Mouse (Mus musculus) liver, postnatal 0 days (tissue): ENCODE measurements around the gene Anks1b. TPM values are rescaled to one million over a fixed set of nuclear protein-coding genes. Genes with fewer than 3 reads are reported as not detected.

Experiments
- ATAC-seq: fragments of 200-750 bp; cut with Nextera tagmentation; 2 replicates; pipeline ENCODE4 v1.8.0; 2017; ENCODE audit warnings: mild to moderate bottlenecking, moderate library complexity
- DNase-seq: peaks from one replicate; pipeline ENCODE4 v3.0.0-alpha.2; 2016
- H3K27ac ChIP-seq: fragments of 300-500 bp; sonication (generic); 2 replicates; pipeline ENCODE4 v1.5.1; 2014; ENCODE audit warnings: antibody characterized with exemption, moderate library complexity, mild to moderate bottlenecking, low read depth
- H3K27me3 ChIP-seq: fragments of 300-500 bp; sonication (generic); 2 replicates; pipeline ENCODE4 v1.6.1; 2014; ENCODE audit warnings: low read length, control low read depth, mixed read lengths; ENCODE audit not compliant: insufficient read depth
- H3K36me3 ChIP-seq: fragments of 300-500 bp; sonication (generic); replicated peaks from 2 replicates; pipeline ENCODE4 v1.6.1; 2014; ENCODE audit warnings: mild to moderate bottlenecking, control low read depth, low read length, moderate library complexity, mixed read lengths; ENCODE audit not compliant: insufficient read depth
- H3K4me1 ChIP-seq: fragments of 300-500 bp; sonication (generic); 2 replicates; pipeline ENCODE4 v1.6.1; 2014; ENCODE audit warnings: antibody characterized with exemption, mild to moderate bottlenecking, control low read depth; ENCODE audit not compliant: insufficient read depth
- H3K4me2 ChIP-seq: fragments of 300-500 bp; sonication (generic); 2 replicates; pipeline ENCODE4 v1.6.1; 2014; ENCODE audit warnings: low read depth, mild to moderate bottlenecking, low read length, moderate library complexity, mixed read lengths
- H3K4me3 ChIP-seq: fragments of 300-500 bp; sonication (generic); 2 replicates; pipeline ENCODE4 v1.5.1; 2014; ENCODE audit warnings: low read depth, low read length
- H3K9ac ChIP-seq: fragments of 300-500 bp; sonication (generic); replicated peaks from 2 replicates; pipeline ENCODE4 v1.6.1; 2014; ENCODE audit warnings: mild to moderate bottlenecking, moderate library complexity
- H3K9me3 ChIP-seq: fragments of 300-500 bp; sonication (generic); 2 replicates; pipeline ENCODE4 v1.6.1; 2016; ENCODE audit warnings: mild to moderate bottlenecking, control low read depth, low read length, mixed read lengths
- CTCF ChIP-seq: sonication (generic); IDR thresholded peaks from 2 replicates; pipeline ENCODE4 v1.5.1; 2016; ENCODE audit warnings: antibody characterized with exemption, low read depth
- EP300 ChIP-seq: IDR thresholded peaks from 2 replicates; pipeline ENCODE4 v1.6.1; 2016; ENCODE audit warnings: antibody characterized with exemption, low read depth, mild to moderate bottlenecking
- WGBS: fragments of 180-500 bp; shearing (Covaris S2); extraction: QIAGEN DNeasy Blood & Tissue Kit; methylation state at CpG from one replicate; pipeline ENCODE4 v1.1.7; 2014; ENCODE audit not compliant: insufficient replicate concordance; 5-methylcytosine and 5-hydroxymethylcytosine counted together
- polyA plus RNA-seq: library from polyadenylated mRNA; unstranded; fragments of >200 nt; fragmentation: Nextera tagmentation; extraction: Ambion mirVana; gene quantifications from 2 replicates; pipeline ENCODE4 v1.2.1, GENCODE M21; 2015

Gene Anks1b
- polyA plus RNA-seq, 1 experiment from 2014 or later: not detected

GRCm38 (mm10) chr10:89942180-89942579 is 68.9 kb downstream of the Anks1b start:
- Histone ChIP-seq H3K27me3 (no peaks in the 10 kb centered on the region), H3K4me3 (no peak overlapping the region), H3K27ac (no peak overlapping the region), H3K9me3 (no peaks in the 10 kb centered on the region), H3K4me2 (no peak overlapping the region), H3K4me1 (no peaks in the 10 kb centered on the region), H3K36me3 (no peaks in the 10 kb centered on the region), H3K9ac (no peak overlapping the region)
- 48% methylated on average over 4 of the region's 4 CpGs for WGBS
- DNase-seq (no peak), ATAC-seq (no peak)
- TF ChIP-seq EP300 (no peak), CTCF (no peak)

DNA sequence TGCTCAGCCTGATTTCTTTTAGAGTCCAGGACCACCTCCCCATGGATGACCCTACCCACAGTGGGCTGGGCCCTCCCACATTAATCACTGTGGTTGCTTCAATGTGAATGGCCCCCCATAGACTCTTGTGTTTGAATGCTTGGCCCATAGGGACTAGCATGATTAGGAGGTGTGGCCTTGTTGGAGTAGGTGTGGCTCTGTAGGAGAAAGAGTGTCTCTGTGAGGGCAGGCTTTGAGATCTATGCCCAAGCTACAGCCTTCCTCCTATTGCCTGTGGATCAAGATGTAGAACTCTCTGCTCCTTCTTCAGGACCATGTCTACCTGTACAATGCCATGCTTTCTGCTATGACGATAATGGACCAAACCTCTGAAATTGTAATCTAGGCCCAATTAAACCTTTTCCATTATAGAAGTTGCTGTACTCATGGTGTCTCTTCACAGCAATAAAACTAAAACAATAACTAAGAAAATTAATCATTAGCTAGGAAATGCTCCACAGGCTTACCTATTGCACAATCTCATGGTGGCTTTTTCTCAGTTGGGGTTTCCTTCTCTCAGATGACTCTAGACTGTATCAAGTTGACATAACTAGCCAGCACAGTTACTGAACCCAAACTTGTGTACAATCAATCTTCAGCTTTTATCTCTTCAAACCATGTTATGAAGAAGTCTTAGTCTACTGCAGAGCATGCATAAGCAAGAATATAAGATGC is 73.5 kb downstream of the Anks1b start:
- ATAC-seq (no peak), DNase-seq (no peak)

GRCm38 (mm10) chr10:89974361-89974760 is 101.1 kb downstream of the Anks1b start:
- no peak for TF ChIP-seq CTCF
- TF ChIP-seq EP300: no peak
- DNase-seq (no peak), ATAC-seq (no peak)
- Histone ChIP-seq H3K9ac (no peak overlapping the region), H3K27me3 (no peaks in the 10 kb centered on the region), H3K4me2 (no peak overlapping the region), H3K4me3 (no peak overlapping the region), H3K4me1 (no peaks in the 10 kb centered on the region), H3K27ac (no peak overlapping the region), H3K36me3 (no peaks in the 10 kb centered on the region), H3K9me3 (no peaks in the 10 kb centered on the region)
- 80% methylated on average over 4 of the region's 4 CpGs for WGBS

More for the DNA sequence above, 73.5 kb downstream of the Anks1b start:
- Histone ChIP-seq H3K27ac (no peak overlapping the region), H3K36me3 (no peaks in the 10 kb centered on the region), H3K4me2 (no peak overlapping the region), H3K4me1 (no peaks in the 10 kb centered on the region), H3K27me3 (no peaks in the 10 kb centered on the region), H3K9me3 (no peaks in the 10 kb centered on the region), H3K9ac (no peak overlapping the region), H3K4me3 (no peak overlapping the region)
- 94% methylated on average over 1 of the region's 1 CpGs for WGBS
- TF ChIP-seq EP300: no peak
- no peak for TF ChIP-seq CTCF

DNA sequence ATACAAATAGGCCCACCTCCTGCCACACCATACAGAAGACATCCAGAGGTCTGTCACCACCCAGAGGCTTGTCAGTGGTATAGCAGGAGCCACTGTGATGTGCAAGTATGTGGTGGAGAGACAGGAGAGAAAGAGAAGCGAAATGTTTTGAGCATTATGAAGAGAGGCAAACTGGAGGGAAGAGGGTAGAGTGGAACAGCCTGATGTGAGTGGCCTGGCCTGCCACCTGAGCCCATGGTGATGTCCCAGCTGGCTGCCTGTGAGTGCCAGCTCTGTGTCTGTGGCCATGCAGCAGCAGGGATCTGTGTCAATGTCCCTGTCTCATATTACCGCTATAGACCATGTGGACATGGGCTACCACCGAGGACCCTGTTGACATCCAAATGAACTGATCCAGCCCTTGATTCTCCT is 102.1 kb downstream of the Anks1b start:
- ATAC-seq: no peak
- no peak overlapping the region for H3K9ac ChIP-seq
- H3K27ac ChIP-seq: no peak overlapping the region
- TF ChIP-seq EP300 (no peak), CTCF (no peak)
- H3K9me3 ChIP-seq: no peaks in the 10 kb centered on the region
- H3K4me3 ChIP-seq: no peak overlapping the region
- H3K4me2 ChIP-seq: no peak overlapping the region
- no peaks in the 10 kb centered on the region for H3K4me1 ChIP-seq
- no peaks in the 10 kb centered on the region for H3K27me3 ChIP-seq
- WGBS: 69% methylated on average over 3 of the region's 3 CpGs
- no peaks in the 10 kb centered on the region for H3K36me3 ChIP-seq
- DNase-seq: no peak

DNA sequence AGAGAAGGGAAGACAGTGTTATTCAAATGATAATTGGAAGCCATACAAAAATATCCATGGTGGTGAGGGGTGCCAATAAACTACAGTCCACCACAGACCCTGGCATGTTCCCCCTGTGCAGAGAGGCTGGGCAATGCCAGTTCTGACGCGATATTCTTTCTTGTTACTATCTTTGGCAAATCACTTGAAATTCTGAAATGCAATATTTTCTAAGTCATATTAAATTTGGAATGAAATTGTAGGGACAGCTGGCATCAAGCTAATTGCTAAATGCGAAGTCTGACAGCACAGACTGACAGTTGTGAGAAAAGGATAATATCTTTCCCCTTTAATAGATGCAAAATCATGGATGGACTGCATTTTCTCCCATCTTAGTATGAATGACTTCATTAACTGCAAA is 103.3 kb downstream of the Anks1b start:
- H3K27me3 ChIP-seq: no peaks in the 10 kb centered on the region
- H3K4me1 ChIP-seq: no peaks in the 10 kb centered on the region
- no peaks in the 10 kb centered on the region for H3K9me3 ChIP-seq
- TF ChIP-seq EP300 (no peak), CTCF (no peak)
- H3K36me3 ChIP-seq: no peaks in the 10 kb centered on the region
- no peak overlapping the region for H3K4me3 ChIP-seq
- DNase-seq (no peak), ATAC-seq (no peak)
- H3K4me2 ChIP-seq: no peak overlapping the region
- no peak overlapping the region for H3K27ac ChIP-seq
- 79% methylated on average over 3 of the region's 3 CpGs for WGBS
- H3K9ac ChIP-seq: no peak overlapping the region

DNA sequence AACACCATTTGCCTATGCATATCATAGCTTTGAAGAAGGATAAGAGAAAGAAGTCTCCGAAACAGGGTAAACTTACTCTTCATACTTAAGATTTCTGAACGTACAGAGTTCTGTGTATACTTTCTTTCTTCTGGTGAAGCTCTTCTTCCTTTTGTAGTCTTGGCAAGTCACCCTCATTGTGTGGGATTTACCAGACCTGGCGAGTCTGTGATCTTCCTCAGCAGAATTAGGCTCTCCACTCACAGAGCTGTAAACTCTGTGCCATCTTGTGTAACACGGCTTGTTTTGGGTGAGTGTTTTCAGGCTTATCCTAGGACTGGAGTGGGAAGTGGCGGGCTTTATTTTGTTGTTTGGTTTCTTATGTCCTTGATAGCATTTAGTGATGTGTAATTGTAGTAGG is 120.9 kb downstream of the Anks1b start:
- WGBS: 75% methylated on average over 5 of the region's 5 CpGs
- no peak overlapping the region for H3K4me3 ChIP-seq
- H3K27me3 ChIP-seq: no peaks in the 10 kb centered on the region

More for the DNA sequence above, 120.9 kb downstream of the Anks1b start:
- Histone ChIP-seq H3K4me2 (no peak overlapping the region), H3K9ac (no peak overlapping the region), H3K4me1 (no peaks in the 10 kb centered on the region), H3K36me3 (no peaks in the 10 kb centered on the region), H3K9me3 (no peaks in the 10 kb centered on the region), H3K27ac (no peak overlapping the region)
- ATAC-seq (no peak), DNase-seq (no peak)
- no peak for TF ChIP-seq EP300
- no peak for TF ChIP-seq CTCF
